Mouse (Mus musculus) E14TG2a.4 (cell line): ENCODE data around the gene Gpr84.
"Not testable (repeated sequence)": the region's sequence is repeated elsewhere in the genome, so short reads cannot be mapped to it uniquely, and the experiment has no call there.

ENCODE experiments used
- H3K27me3 ChIP-seq: 2 replicates; pipeline ENCODE4 v1.6.1; 2014; ENCODE audit warnings: low read length, control low read depth; ENCODE audit not compliant: insufficient read depth
- H3K36me3 ChIP-seq: 2 replicates; pipeline ENCODE4 v1.6.1; 2014; ENCODE audit warnings: low read length, control low read depth; ENCODE audit not compliant: insufficient read depth
- H3K4me1 ChIP-seq: replicated peaks from 2 replicates; pipeline ENCODE4 v1.6.1; 2014; ENCODE audit warnings: low read depth, low read length, control low read depth
- H3K4me3 ChIP-seq: replicated peaks from 2 replicates; pipeline ENCODE4 v1.5.1; 2014; ENCODE audit warnings: mild to moderate bottlenecking, low read length
- H3K9me3 ChIP-seq: 2 replicates; pipeline ENCODE4 v1.6.1; 2014; ENCODE audit warnings: low read length, control low read depth
- CTCF ChIP-seq: conservative IDR thresholded peaks from 2 replicates; pipeline ENCODE4 v1.5.1; 2014; ENCODE audit warnings: low read length
- NANOG ChIP-seq: IDR thresholded peaks from 2 replicates; pipeline ENCODE4 v1.6.1; 2014; ENCODE audit warnings: borderline replicate concordance, low read length, mixed read lengths
- POU5F1 ChIP-seq: IDR thresholded peaks from 2 replicates; pipeline ENCODE4 v1.6.1; 2014; ENCODE audit warnings: low read length, borderline replicate concordance

Gene Gpr84

DNA sequence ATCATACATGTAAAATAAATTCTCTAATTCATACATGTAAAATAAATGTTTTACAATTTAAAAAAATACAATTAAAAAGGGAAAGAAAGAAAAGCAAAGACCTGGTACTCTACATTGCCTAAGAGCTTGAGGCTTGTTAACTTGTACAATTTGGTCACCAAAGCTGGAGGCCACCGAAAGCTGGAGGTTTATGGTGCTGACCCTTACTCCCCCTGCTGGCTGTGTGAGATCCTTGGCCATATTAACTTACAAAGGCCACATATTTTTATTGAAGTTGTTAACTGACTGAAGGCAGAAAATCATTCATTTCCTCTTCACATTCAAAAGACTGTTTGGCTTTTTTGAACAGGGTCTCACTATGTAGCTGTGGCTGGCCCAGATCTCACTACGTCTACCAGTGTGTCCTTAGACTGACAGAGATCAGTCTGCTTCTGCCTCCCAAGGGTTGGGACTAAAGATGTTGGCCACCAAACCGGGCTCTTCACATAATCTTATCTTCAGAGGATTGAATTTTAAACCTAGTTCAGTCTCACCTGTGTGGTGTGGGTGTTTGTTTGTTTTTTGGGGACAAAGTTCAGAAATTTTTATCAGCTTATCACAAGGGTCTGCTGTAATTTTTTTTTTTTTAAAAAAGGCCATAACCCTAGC, 29.5 kb downstream of the Gpr84 start:
- no peaks in the 10 kb centered on the region for H3K27me3 ChIP-seq
- no peak overlapping the region for H3K4me3 ChIP-seq
- no peaks in the 10 kb centered on the region for H3K9me3 ChIP-seq
- no peak for TF ChIP-seq NANOG
- TF ChIP-seq CTCF: peak; percentile 64
- no peak for TF ChIP-seq POU5F1
- peaks cover 50% of the 10 kb centered on the region for H3K36me3 ChIP-seq
- peaks cover 47% of the 10 kb centered on the region for H3K4me1 ChIP-seq

DNA sequence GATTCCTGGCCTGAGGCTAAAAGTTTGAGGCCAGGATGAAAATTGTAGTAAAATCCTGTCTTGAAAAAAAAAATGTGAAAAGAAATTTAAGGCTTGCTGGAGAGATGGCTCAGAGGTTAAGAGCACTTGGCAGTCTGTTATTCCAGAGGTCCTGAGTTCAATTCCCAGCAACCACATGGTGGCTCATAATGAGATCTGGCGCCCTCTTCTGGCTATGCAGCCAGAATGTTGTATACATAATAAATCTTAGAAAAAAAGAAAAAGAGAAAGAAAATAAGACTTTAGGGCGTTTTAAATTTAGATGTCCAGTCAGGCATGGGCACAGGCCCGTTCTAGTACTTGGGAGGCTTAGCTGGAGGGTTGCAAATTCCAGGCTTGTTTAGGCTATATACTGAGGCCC, 30.7 kb downstream of the Gpr84 start:
- H3K36me3 ChIP-seq: peaks cover 38% of the 10 kb centered on the region
- no peaks in the 10 kb centered on the region for H3K9me3 ChIP-seq
- no peaks in the 10 kb centered on the region for H3K27me3 ChIP-seq
- H3K4me1 ChIP-seq: peaks cover 40% of the 10 kb centered on the region
- peak; percentile 61 for TF ChIP-seq CTCF
- TF ChIP-seq NANOG: no peak
- no peak overlapping the region for H3K4me3 ChIP-seq

- H3K27me3 ChIP-seq: no peaks in the 10 kb centered on the region
- no peak overlapping the region for H3K4me3 ChIP-seq
- H3K36me3 ChIP-seq: peaks cover 35% of the 10 kb centered on the region
- peaks cover 53% of the 10 kb centered on the region for H3K4me1 ChIP-seq
- H3K9me3 ChIP-seq: no peaks in the 10 kb centered on the region
- TF ChIP-seq POU5F1: no peak
- no peak for TF ChIP-seq NANOG
These were observed 32.5 kb downstream of the Gpr84 start for GRCm38 (mm10) chr15:103277949-103278348.

DNA sequence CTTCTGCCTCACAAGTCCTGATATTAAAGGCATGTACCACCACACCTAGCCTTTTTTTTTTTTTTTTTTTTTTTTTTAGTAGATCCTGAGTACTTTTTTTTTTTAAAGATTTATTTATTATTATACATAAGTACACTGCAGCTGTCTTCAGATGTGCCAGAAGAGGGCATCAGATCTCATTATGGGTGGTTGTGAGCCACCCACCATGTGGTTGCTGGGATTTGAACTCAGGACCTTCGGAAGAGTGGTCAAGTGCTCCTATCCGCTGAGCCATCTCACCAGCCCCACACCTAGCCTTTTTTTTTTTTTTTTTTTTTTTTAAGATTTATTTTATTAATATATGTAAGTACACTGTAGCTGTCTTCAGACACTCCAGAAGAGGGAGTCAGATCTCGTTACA, 34.5 kb downstream of the Gpr84 start:
- H3K9me3 ChIP-seq, H3K27me3 ChIP-seq, H3K4me3 ChIP-seq: not testable (repeated sequence)
- peaks cover 52% of the 10 kb centered on the region for H3K4me1 ChIP-seq
- peaks cover 29% of the 10 kb centered on the region for H3K36me3 ChIP-seq

DNA sequence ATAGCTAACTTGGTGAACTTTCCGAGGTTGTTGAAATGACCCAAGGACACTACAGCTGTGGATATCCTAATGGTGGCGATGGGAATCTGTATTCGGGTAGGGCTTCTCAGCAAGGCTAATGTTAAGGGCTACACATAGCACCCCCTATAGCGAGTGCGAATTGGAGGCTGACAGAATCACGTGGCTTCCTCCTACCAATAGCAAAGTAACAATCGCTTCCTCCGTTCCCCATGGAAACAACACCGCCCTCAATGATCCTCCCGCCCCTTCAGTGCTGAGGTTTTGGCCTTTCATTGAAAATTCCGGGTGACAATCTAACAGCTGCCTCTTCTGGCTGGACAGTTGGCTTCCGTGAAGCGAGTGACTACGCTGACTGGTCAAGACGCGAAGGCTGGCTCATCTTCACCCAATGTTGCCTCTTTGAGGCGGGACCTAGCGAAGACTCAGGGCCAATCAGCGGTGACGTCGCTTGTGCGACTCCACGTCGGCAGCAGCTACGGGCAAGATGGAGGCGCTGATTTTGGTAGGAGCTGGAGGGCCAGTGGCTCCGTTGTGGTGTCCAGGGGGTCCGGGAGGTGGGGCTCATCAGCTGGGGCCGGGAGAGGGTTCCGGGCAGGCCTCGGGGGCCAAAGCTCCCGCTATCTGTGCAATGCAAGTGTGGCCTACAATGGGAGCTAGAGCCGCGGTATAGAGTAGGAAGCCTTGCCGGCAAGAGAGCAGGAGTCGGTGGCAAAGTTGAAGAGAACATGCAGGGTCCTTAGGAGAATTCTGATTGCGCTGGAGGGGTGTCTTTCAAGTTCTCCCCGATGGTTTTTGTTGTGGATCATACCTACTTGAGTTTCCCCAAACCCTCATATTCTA, 37.8 kb downstream of the Gpr84 start, which contains the start of gene Copz1:
TSS of gene Copz1 (plus strand) at position 296 of the 861 bp plus-strand sequence.
- H3K4me1 ChIP-seq: peaks cover 32% of the 10 kb centered on the region
- no peaks in the 10 kb centered on the region for H3K9me3 ChIP-seq
- no peak for TF ChIP-seq POU5F1
- TF ChIP-seq NANOG: no peak
- no peak for TF ChIP-seq CTCF

GRCm38 (mm10) chr15:103268903-103269302, 41.5 kb downstream of the Gpr84 start:
- Histone ChIP-seq H3K9me3 (no peaks in the 10 kb centered on the region), H3K27me3 (0 out of 2 replicates have a peak, but pooled peaks cover 3% of the 10 kb centered on the region), H3K4me1 (peaks cover 9% of the 10 kb centered on the region), H3K4me3 (no peak overlapping the region), H3K36me3 (no peaks in the 10 kb centered on the region)
- TF ChIP-seq NANOG (no peak), POU5F1 (no peak), CTCF (no peak)

More for the DNA sequence above, 37.8 kb downstream of the Gpr84 start, which contains the start of gene Copz1:
- H3K4me3 ChIP-seq: peak within 1 kb of the TSS; percentile 99
- H3K27me3 ChIP-seq: 0 out of 2 replicates have a peak, but pooled peaks cover 3% of the 10 kb centered on the region
- peaks cover 11% of the 10 kb centered on the region for H3K36me3 ChIP-seq

GRCm38 (mm10) chr15:103264794-103265193, 45.6 kb downstream of the Gpr84 start:
- H3K4me1 ChIP-seq: no peaks in the 10 kb centered on the region
- H3K27me3 ChIP-seq: 0 out of 2 replicates have a peak, but pooled peaks cover 3% of the 10 kb centered on the region

DNA sequence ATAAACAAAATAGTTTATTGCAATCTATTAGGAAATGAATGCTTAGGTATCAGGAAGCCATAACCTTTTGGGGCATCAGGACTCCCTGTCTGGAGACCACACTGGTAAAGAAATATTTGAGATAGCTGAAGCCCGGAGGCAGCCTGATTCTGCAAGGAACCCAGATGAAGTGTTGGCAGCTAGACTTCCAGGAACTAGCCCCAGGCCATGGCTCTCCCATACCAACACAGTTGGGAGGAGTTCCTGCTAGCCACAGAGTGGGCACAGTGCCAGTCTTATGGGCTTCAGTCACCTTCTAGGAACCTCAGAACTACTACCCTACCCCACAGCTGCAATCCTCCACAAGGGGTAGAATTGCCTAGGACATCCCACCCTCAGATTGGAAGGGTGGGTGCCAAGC, 50.4 kb downstream of the Gpr84 start:
- Histone ChIP-seq H3K36me3 (no peaks in the 10 kb centered on the region), H3K4me1 (peaks cover 33% of the 10 kb centered on the region), H3K27me3 (peaks cover 7% of the 10 kb centered on the region), H3K4me3 (no peak overlapping the region), H3K9me3 (no peaks in the 10 kb centered on the region)
- TF ChIP-seq NANOG (no peak), POU5F1 (no peak)

More at GRCm38 (mm10) chr15:103264794-103265193, 45.6 kb downstream of the Gpr84 start:
- TF ChIP-seq NANOG (no peak), CTCF (no peak), POU5F1 (no peak)
- Histone ChIP-seq H3K4me3 (no peak overlapping the region), H3K9me3 (no peaks in the 10 kb centered on the region), H3K36me3 (no peaks in the 10 kb centered on the region)
